Mouse (Mus musculus) cerebellum, postnatal 10 days (tissue): Measurements from ENCODE around the gene Sigmar1.

ENCODE experiments used
- DNase-seq, 2 experiments: peaks; one replicate each; pipeline ENCODE4 v3.0.0; 2021; ENCODE audit warnings: mixed read lengths in 2 of 2

Sigmar1 gene

DNA sequence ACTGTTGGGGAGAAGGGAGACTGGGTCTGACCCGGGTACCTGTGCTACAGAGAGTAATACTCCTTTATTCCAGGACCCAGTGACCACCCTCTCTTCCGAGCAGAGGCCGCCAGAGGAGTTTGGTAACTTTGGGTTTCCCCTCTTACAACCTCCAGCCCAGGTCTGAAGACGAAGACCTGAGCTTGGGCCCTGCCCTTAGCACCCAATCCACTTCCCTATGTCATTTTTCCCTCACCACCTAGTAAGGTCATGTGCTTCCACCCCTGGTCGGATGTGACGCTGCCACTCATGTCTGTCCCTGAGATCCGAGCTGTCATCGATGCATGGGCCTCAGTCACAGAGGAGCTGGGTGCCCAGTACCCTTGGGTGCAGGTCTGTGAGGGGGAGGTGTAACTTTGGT lies 483 bp upstream of the Sigmar1 start:
- peak in 1 of 2 experiments; percentile 31 for DNase-seq

DNA sequence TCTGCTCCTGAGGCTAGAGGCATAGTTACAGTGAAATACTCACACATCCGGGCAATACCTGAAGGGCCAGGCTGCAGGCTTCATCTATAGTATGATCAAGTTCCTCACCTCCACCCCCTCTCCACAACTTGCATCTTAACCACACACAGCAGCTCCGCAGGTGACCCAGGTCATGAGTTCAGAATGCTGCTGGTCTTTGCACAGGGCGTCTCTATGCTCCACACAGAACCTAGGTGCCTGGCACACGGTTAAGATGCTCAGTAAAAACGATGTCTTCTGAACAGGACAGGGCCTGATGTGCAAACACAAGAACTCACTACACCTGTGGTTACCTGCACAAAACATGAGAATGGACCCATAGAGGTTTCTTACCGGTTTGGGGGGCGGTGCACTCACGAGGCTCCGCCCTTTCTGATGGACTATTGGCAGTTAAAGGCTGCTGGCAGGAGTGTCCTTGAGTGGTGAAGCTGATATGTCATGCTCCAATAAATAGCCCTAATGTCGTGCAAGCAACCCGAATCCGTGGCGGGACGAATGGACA lies 1.1 kb downstream of the Sigmar1 start, which contains the start of gene Galt:
TSS of gene Galt (plus strand) at position 432 of the 541 bp plus-strand sequence.
- no peak for DNase-seq

DNA sequence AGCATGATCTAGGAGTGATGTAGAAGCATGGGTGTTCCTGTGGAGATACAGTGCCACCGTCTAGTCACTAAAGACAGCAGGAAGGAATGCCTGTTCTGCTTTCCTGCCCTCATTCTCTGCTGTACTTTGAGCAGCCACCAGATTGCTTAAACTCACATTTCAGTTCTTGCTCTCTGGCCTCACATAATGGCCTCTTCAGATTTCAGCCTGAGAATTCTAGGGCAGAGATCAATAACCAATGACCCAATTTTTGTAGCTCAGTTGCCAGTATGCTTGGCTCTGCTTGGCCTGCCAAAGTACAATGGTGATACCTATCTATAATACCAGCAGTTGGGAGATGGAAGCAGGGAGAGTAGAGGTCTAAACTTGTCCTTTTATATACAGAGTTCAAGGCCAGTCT lies 10.9 kb downstream of the Sigmar1 start:
- DNase-seq: no peak

DNA sequence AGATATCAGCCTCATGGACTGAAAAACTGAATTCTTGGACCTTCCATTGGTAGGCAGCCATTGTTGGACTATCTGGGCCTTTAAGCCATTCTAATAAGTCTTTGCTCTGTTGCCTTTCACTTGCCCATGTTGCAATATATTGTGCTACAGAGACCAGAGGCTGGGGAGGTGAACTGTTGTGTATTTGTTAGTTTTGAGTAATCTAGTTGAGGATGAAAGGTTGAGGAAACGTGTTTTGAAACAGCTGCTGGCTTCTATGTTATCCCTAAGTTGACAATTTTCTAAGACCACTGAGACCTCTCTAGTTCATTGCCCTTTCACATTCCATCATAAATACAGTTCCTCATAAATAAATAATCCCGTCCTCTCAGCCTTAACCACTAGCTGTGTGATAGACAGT lies 11.8 kb downstream of the Sigmar1 start:
- DNase-seq: no peak

DNA sequence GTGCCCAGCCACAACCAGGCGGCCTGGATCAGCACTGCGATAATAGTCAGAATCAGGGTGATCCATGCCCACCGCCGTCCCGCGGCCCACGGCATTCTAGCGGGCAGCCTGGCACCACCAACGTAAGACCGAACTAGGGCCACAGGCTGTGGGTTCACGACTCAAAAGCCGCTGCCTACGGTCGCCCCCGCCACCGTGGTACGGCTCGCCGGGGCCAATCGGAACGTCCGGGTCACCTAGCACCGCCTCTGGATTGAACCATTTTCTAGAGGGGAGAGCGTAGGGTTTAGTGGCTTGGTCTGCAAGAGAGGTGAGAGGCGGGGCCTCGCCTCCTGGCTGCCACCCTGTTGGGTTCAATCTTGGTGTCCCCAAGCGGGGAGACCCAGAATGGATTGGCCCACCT lies 14.8 kb downstream of the Sigmar1 start:
- peak; percentile 94 to 96 for DNase-seq

DNA sequence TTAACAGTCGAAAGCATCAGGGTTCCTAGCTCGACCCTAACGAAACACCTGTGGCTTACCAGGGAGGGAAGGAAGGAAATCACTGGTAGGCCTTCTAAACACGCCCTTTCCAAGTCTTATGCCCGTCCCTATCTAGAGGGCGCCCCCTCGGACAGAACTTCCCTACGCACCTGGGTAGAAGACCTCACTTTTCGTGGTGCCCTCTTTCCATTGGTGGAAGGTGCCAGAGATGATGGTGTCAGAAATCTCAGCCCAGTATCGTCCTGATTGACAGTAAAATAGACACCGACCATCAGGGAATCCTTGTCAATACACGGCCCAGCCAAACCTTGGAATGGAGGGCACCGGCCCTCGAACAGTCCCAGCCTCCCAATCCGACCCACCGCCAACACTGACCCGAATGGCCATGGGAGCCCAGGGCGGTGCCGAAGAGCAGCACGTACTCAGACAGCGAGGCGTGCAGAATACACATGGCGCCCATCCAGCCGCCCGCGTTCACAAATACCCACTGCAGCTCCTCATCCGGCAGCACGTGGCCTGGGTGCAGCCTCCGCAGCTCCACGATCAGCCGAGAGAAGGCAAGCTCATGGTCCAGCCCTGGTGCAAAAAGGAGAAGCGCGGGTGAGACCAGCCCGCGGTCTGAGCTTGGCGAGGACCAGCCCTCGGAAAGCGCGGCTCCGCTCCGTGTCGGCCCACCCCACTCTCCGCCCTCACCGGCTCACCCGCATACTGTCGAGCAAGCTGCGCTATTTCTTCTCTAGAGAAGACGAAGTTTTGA lies 15.4 kb downstream of the Sigmar1 start:
- peak; percentile 74 to 79 for DNase-seq

DNA sequence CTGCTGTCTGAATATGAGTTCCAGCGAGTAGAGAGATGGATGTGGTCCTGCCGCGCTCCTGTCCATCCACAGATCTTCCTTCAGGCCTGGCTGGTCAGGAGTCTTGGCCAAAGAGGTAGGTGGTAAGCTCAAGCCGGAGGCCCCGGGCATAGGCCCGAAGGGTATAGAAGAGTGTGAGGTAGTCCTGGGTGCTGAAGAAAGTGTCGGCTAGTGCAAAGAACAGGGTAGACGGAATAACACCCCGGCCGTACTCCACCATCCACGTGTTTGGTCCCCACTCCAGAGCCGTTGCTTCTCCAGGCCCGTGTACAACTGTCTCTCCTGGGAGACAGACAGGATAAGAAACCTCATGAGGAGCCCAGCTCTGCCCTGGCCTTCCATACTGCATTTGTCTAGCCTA lies 16.7 kb downstream of the Sigmar1 start:
- DNase-seq: no peak

DNA sequence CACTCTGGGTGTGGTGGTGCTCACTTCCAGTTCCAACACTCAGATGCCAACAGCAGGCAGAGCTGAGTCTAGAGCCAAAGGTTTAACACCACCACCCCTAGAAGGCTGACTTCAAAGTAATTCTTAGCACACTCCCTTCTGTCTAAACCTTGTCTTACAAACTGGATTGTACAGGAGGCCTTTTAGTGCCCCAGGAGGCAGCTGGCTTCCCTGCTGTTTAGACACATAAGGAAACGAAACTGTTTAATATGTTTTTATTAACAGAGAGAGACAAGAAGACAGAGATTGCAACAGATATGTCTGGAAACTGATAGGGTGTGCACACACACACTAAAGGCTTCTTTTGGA lies 17.7 kb downstream of the Sigmar1 start:
- DNase-seq: no peak

DNA sequence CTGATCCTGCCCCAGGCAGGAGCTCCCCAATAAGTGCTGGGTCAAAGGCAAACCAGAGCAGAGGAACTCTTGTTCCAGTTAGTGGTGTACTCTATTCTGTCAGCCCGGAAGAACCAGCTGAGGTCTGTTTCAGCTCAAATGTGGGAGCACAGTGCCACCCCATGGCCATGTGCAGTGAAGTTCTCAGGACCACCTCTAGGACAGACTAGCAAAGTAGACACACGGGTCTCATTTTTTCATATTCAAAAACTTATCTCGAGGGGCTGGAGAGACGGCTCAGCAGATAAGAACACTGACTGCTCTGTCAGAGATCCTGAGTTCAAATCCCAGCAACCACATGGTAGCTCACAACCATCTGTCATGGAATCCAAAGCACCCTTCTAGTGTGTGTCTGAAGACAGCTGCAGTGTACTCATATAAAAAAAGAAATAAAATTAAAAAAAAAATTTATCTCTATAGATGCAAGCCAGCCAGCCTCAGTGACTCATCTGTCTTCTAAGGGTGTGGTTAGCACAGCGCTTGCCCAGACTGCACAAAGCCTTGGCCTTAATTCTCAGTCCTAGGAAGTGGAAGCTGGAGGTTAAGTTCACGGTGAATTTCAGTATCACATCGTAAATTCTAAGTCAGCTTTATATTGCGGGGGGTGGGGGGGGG lies 18.2 kb downstream of the Sigmar1 start:
- peak; percentile 86 to 88 for DNase-seq

DNA sequence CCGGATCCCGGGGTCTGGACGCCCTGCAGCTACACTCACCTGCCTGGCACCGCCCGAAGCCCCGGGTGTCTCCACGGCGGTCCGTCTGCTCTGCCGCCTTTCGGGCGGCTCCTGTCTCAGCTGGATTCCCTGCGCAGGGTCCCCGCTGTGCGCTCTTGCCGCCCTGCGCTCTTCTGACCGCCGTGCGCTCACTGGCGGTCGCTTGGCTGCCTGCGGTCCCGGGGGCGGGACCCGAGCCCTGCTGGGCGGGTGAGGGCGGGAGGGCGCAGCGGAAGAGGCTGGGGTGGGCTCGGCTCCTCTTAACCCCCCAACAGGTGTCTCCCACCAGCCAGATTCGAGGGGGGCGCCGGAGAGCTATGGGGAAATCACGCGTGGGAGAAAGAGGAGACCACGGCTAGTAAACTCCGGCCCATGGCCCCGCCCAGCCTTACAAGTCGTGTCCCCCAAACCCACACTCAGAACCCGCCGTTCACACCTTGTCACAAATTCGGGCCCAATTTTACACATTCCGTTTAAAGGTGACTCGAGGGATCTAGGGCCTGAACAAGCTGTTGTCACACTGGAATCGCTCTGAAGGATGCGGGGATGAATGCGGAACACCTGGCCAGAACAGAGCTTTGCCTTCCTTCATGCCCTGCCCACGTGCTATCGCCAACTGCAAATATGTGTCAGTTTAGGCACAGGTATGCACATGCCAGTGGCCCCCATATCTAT lies 24.7 kb downstream of the Sigmar1 start, which contains the start of gene Arid3c:
TSS of gene Arid3c (minus strand) at position 91 of the 714 bp plus-strand sequence.
- no peak for DNase-seq

DNA sequence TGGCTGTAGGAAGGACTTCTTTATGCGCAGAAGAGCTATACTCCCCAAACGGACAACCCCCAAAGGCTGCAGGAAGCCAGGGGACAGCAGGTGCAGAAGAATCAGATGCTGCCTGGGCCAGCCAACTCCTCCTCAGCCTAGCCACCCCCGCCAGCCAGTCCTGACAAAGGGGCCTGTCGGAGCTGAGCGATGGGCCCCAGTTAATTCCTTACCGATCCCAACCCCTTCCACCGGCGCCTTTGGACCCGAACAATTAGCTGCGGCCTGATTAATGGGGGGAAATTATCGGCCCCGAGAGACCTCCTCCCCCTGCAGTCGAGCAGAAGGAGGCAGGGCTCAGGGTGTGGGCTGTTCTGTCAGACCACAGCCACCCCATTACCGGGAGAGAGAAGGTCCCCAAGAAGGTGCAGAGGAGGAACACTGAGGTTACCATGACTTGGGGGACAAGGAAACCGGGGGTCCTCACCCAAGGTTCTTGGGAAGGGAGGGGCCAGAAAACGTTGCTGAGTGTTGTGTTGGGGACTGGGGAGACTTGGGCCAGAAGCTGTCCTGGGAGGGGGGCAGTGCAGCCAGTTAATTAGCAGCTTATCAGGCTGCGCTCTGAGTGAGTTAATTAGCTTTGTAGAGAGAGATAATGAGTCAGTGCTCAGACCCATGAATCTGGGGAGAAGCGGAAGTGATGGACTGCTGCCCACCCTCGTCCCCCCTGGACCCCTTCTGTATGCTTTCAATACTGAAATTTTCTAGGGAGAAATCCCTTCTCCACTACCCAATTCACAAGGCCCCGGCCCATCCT lies 28.9 kb downstream of the Sigmar1 start:
- peak in 1 of 2 experiments; percentile 56 for DNase-seq

DNA sequence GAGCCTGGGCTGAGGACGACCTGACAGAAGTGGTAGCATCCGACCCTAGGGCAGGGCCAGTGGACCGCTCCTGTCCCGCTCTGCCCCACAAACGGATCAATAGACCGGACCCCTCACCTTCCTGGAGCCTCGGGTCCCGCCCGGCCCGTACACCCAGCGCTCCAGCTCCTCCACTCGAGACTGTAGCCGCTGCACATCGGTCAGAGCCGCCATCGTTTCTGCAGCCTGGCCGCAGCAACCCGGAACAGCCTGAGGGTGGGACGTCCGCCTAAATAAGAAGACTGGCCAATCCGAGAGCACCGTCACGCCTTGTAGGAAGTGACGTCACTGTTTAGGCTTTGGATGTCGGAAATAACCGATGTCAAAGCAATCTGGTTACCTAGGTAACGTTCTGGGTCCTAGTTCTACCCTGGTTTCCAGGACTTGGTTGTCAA lies 33.0 kb downstream of the Sigmar1 start, which contains the start of gene Dctn3:
TSS of gene Dctn3 (minus strand) at position 253 of the 434 bp plus-strand sequence.
- peak; percentile 93 for DNase-seq

DNA sequence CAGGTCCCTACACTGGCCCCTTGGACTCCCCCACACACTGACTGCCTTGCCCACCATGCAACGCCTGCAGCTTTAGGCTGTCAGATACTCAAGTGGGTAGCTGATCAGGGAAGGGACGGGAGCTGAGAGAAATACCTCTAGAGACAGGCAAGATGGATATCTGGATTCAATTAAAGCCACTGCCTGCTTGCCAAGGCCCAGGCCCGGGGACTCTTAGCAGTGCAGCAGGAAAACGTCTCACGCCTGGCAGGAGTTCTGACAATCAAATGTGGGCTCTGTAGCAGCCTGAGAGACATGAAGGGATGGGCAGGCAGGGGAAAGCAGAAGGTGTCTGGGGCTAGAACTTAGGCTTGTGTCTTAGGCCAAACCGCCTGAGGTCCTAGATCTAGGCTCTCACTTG lies 39.1 kb downstream of the Sigmar1 start:
- no peak for DNase-seq

DNA sequence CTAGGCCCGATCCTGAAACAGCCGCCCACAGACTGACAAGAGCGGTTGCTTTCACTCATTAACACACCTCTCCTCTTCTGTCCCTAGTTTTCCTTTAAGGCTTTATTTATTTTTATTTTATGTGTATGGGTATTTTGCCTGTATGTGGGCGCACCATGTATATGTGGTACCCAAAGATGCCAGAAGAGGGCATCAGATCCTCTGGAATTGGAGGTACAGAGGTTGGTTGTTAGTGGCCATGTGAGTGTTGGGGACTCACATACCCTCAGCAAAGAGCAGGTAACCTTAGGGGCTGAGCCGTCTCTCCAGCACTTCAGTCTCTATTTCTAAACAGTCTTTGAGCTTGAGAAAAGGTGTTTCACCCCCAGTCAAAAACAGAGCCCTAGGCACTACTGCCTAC lies 40.4 kb downstream of the Sigmar1 start:
- DNase-seq: peak; percentile 76 to 81

DNA sequence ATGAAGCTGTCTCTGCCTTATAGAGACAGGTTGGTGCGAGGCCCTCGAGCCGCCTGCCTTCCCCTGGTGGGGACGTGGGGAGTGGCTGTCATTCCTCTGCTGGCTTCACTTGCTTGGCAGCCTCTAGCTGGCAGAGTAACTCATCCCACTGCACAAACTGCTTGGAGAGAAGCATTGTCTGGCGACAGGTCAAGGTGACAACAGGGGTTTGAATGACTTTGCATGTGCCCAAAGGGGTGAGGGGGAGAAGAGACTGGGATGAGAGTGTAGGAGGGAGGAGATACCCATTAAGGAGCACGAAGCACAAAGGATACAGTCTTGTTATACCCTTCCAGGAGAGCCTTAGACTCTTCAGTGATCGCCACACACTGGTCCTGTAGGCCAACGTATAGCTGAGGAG lies 40.9 kb downstream of the Sigmar1 start:
- peak in 1 of 2 experiments; percentile 37 for DNase-seq

DNA sequence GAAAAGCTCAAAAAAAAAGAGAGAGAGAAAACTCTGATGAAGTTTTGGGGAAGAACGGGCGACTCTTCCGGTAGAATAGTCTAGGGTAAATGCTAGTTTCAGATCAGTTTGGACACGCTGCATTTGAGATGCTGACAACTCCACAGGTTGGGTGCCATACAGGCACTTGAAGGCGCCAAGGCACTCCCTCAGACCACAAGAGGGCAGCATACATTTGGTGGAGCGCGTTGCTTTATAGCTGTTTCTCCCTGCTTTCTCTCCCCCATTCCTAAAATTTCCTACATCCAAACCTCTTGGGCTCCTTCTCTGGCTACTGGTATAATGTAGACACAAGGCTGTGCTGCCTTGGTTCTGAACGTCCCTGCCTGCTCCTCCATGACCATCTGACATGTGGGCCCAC lies 41.7 kb downstream of the Sigmar1 start:
- peak; percentile 88 to 93 for DNase-seq

DNA sequence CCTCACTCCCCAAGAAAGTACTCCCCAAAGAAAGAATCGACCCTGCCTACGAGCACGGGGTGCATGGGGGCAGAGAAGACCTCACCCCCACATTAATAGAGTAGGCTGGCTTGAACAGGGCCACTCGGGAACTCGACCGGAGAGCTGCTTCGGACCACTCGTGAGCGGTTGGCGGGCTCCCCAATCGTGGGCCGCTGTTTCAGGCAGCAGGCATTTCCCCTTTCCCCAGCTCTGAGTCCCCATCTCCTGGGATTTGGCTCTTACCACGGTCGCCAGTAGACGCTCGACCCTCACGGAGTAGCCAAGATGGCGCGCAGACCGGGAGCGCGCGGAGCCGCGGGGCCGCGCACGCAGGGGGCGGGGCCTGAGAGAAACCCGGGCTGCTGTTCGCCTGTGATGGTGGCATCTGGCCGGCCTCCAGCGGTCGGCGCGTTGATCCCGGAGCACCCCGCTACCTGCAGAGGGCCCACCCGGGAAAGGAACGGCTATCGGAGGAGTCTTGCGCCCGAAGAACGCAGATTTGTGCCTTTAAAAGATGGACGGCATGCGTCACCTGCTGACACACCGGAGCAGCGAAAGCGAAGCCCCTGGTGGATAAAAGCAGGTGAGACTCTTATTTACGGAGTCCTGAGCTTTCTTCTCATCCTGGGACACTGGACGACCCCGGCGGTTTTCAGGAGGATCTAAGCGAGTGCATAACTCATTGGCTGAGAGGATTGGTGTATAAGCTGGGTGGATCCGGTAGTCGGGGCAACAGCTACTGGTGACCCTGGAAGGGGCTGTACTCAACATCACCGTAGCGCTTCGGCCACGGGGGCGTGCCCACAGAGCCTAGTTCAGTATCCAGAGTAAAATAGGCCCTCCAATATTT lies 42.5 kb downstream of the Sigmar1 start, which contains the start of gene Rpp25l:
TSS of gene Rpp25l (minus strand) at position 338 of the 871 bp plus-strand sequence.
- DNase-seq: peak; percentile 94 to 95

DNA sequence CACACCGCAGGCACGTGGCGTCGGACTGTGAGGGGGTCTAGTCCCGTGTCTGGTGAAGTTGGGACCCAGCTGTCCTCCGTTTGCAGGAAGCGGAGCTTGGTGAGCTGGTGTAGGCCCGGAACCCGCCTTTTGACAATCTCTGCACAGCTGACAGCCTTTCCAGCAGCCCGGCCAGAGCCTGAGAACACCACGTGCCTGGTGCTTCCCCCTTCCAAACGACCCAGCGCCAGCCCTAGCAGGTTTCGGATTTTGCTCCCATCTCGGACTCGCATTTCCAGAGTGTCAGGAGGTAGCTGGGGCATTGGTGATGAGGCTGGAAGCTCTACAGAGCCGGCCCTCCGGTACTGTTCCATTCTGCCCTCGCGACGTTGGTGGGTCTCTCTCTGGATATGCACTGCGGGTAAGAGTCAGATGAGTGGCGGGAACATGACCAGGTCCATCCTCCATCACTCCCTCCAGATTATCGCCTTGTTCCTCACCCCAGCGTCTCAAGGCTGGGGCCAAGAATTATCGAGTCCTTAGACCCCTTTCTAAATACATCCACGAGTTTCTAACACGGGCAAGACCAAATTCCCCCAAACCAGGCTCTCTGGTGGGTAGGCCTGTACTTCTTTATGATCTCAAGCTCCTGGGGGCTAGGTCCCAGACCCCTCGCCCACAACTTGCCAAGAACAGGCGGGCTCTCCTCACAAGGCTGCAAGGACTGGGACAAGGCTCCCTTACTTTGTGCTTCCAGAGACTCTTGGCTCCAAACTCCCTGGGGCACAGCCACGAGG lies 43.3 kb downstream of the Sigmar1 start:
- DNase-seq: peak; percentile 48 to 59

DNA sequence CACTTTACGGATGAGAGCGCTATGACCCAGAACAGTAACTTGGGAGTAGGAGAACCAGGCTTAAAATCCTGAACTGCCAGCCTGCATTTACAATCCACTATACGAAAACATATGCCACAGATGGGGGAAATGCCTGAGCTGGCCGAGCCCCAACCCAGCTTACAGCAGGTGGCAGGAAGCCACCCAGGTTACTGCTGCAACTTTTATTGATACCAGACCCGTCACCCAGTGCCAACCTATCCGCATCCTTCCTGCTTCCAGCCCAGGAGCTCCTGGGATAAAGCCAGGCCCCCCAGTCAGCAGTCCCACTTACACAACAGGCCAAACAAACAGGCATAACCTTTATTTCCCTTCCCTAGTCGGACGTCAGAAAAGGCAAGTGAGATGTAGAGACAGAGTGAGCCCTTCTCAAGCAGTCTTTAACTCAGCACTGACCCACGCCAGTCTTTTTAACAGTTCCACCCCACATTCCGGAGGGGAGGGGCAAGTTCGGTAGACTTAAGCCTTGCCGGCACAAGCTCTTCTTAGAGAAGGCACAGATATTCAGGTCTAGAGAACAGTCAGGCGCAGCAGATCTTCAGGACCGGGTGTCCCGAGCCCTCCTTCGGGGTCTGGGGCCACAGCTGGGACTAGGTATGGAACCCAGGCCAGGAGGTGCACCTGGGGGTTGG lies 44.1 kb downstream of the Sigmar1 start:
- peak; percentile 45 to 56 for DNase-seq

DNA sequence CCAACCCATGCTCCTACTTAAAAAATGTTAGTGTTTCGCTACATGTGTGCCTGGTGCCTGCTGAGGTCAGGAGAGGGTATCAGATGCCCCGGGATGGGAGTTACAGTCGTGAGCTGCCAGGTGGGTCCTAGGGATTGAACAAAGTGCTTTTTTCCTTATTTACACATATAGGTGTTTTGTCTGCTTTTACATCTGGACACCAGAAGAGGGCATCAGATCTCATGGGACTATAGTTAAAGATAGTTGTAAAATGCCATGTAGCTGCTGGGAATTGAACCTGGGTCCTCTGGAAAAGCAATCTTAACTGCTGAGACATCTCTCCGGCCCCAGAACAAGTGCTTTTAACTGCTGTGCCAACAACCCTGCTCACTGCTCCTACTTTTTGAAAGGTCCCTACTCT lies 45.7 kb downstream of the Sigmar1 start:
- DNase-seq: peak in 1 of 2 experiments; percentile 5
